Mouse (Mus musculus) hematopoietic stem cell, adult 5-6 weeks (primary cell): Measurements from ENCODE around the gene Vti1b. TPM values are rescaled to one million over a fixed set of nuclear protein-coding genes. Genes with fewer than 3 reads are reported as not detected.
"Not testable (repeated sequence)": the region's sequence is repeated elsewhere in the genome, so short reads cannot be mapped to it uniquely, and the experiment has no call there.

Source experiments
- ATAC-seq, 2 experiments: fragments of 125-278 bp in 1 of 2; replicated peaks in 1 of 2; 2 replicates each; pipeline ENCODE4 v1.8.0; 2016 to 2017; ENCODE audit warnings: inconsistent platforms in 2 of 2, mild to moderate bottlenecking in 2 of 2, moderate number of reproducible peaks in 2 of 2, low read depth in 1 of 2, moderate TSS enrichment in 1 of 2; ENCODE audit not compliant: low FRiP score in 2 of 2, poor library complexity in 2 of 2, severe bottlenecking in 2 of 2, insufficient read depth in 1 of 2, low TSS enrichment in 1 of 2
- total RNA-seq: library from RNA; stranded (forward); fragments of 172-1452, 232-1000 nt; gene quantifications from 2 replicates; pipeline ENCODE4 v1.2.3, GENCODE M21; 2017

Gene Vti1b
- 160 and 180 TPM in 2 replicates for total RNA-seq

- ATAC-seq = peak; percentile 96 to 98
Measured at GRCm38 (mm10) chr12:79172019-79172941, at the start of gene Vti1b. Gene Vti1b (minus strand): TSS chr12:79172667.

- no peak for ATAC-seq
Measured at GRCm38 (mm10) chr12:79217511-79217910, 45.0 kb upstream of the Vti1b start.

GRCm38 (mm10) chr12:79211447-79211846 lies 39.0 kb upstream of the Vti1b start:
- no peak for ATAC-seq

GRCm38 (mm10) chr12:79208703-79209464 lies 36.4 kb upstream of the Vti1b start, which contains the start of gene Rdh12:
Gene Rdh12 (plus strand): TSS chr12:79208914.
- peak; percentile 82 to 87 for ATAC-seq

GRCm38 (mm10) chr12:79201882-79202281 lies 29.4 kb upstream of the Vti1b start:
- no peak for ATAC-seq

- no peak for ATAC-seq
Measured at GRCm38 (mm10) chr12:79197105-79197504, 24.6 kb upstream of the Vti1b start.

- ATAC-seq = 0 out of 4 replicates have a peak, but pooled peaks of 1 of the 2 experiments have one; percentile 28
Measured at GRCm38 (mm10) chr12:79193441-79193840, 21.0 kb upstream of the Vti1b start.

GRCm38 (mm10) chr12:79192193-79192592 lies 19.7 kb upstream of the Vti1b start, which contains the start of gene Rdh11:
Gene Rdh11 (minus strand): TSS chr12:79192293.
- ATAC-seq = no peak

- peak; percentile 89 to 92 for ATAC-seq
Measured at GRCm38 (mm10) chr12:79191701-79192100, 19.2 kb upstream of the Vti1b start.

GRCm38 (mm10) chr12:79190931-79191673 lies 18.6 kb upstream of the Vti1b start:
- peak; percentile 73 to 90 for ATAC-seq

- not testable (repeated sequence) for ATAC-seq
Measured at GRCm38 (mm10) chr12:79185160-79185559, 12.7 kb upstream of the Vti1b start.

- no peak for ATAC-seq
Measured at GRCm38 (mm10) chr12:79175998-79176397, 3.5 kb upstream of the Vti1b start.

- ATAC-seq = no peak
Measured at GRCm38 (mm10) chr12:79173721-79174120, 1.3 kb upstream of the Vti1b start.

- no peak for ATAC-seq
Measured at GRCm38 (mm10) chr12:79171269-79171995, 1.0 kb downstream of the Vti1b start.

- ATAC-seq = no peak
Measured at GRCm38 (mm10) chr12:79170421-79170820, 2.0 kb downstream of the Vti1b start.

- no peak for ATAC-seq
Measured at GRCm38 (mm10) chr12:79169173-79169572, 3.3 kb downstream of the Vti1b start.

GRCm38 (mm10) chr12:79162876-79163275 lies 9.6 kb downstream of the Vti1b start:
- ATAC-seq = no peak
